ENCODE assay signal across 9 mouse cellular contexts in the genomic region with DNA sequence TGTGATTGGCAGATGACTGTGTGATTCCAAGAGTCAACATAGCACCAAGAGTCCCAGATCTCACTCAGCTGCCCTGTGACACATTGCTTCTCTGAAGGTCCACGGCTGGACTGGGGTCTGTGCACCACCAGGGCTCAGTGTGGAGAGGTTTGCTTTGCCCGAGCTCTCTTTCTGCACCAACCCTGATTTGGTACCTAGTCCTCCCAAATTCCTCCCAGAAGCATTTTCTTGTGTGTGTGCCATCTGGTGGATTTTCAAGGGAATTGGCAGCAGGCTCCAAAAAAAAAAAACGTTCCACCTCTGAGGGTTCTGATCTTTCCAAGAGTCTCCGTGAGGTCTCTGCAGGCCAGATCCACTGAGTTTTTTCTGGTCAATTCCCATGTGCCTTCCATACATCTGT.
A peak's percentile ranks its signal among the peaks of the same experiment; 100 is the strongest.
DNase-seq lines count a peak whose midpoint lies in the region; ATAC-seq lines count a peak whose summit lies in the region.
"Had no signal": no experiment of that assay in that cellular context is flagged by ENCODE, and none has a peak within 500 bp of the region (broad histone marks: within the 10 kb centered on the region; RNA-seq: fewer than 3 reads in every experiment).

No protein-coding gene starts in this region.

- 0 out of 2 replicates have a peak, but pooled peaks cover 5% of the 10 kb centered on the region for H3K9me3 ChIP-seq in liver, embryonic 15.5 days (replicated peaks)
- no peaks in the 10 kb centered on the region for H3K9me3 ChIP-seq in liver, embryonic 11.5 days (ENCODE audit: control insufficient read depth, low read length)

- H3K27me3 ChIP-seq in liver, embryonic 15.5 days = no peaks in the 10 kb centered on the region
- H3K27me3 ChIP-seq in liver, embryonic 11.5 days (replicated peaks; ENCODE audit: control insufficient read depth, insufficient read depth, low read length) = no peaks in the 10 kb centered on the region
- H3K27me3 ChIP-seq: megakaryocyte, embryonic 14.5 days had no signal

- no peaks in the 10 kb centered on the region for H3K36me3 ChIP-seq in liver, embryonic 15.5 days (replicated peaks)
- no peaks in the 10 kb centered on the region for H3K36me3 ChIP-seq in liver, embryonic 11.5 days (ENCODE audit: control insufficient read depth, insufficient read depth, low read length)

- no peak for ATAC-seq in liver, embryonic 15.5 days (ENCODE audit: insufficient read depth)
- ATAC-seq in liver, embryonic 11.5 days (replicated peaks; ENCODE audit: low FRiP score) = no peak
- 0 out of 2 replicates have a peak, but pooled peaks have one; percentile 14 for ATAC-seq in common myeloid progenitor, adult 5-6 weeks (replicated peaks; ENCODE audit: low read depth, poor library complexity, severe bottlenecking)

- no peaks in the 10 kb centered on the region for H3K4me1 ChIP-seq in liver, embryonic 15.5 days (replicated peaks)
- no peaks in the 10 kb centered on the region for H3K4me1 ChIP-seq in liver, embryonic 11.5 days (replicated peaks; ENCODE audit: control insufficient read depth, insufficient read depth, low read length)
- H3K4me1 ChIP-seq: megakaryocyte, embryonic 14.5 days had no signal

- H3K9ac ChIP-seq in liver, embryonic 15.5 days = no peak overlapping the region
- H3K9ac ChIP-seq in liver, embryonic 11.5 days (ENCODE audit: low read depth, low read length) = no peak overlapping the region

- H3K4me3 ChIP-seq in liver, embryonic 15.5 days (replicated peaks) = no peak overlapping the region
- H3K4me3 ChIP-seq in liver, embryonic 11.5 days (ENCODE audit: low read depth, low read length) = no peak overlapping the region
- H3K4me3 ChIP-seq: megakaryocyte, embryonic 14.5 days had no signal

- H3K27ac ChIP-seq in liver, embryonic 15.5 days (replicated peaks) = no peak overlapping the region
- no peak overlapping the region for H3K27ac ChIP-seq in liver, embryonic 11.5 days (ENCODE audit: low read depth, low read length)

- H3K4me2 ChIP-seq in liver, embryonic 15.5 days = peak overlapping the region; percentile 13; the same call in 1 of the 2 replicates
- no peak overlapping the region for H3K4me2 ChIP-seq in liver, embryonic 11.5 days

- DNase-seq in gastrocnemius, adult 18-20 months (ENCODE audit: low spot score) = peak; percentile 4
- DNase-seq in gastrocnemius, postnatal 25 days = no peak
- no peak for DNase-seq in liver, embryonic 11.5 days (ENCODE audit: low spot score)
- DNase-seq in retina, postnatal 1 day = peak; percentile 46
- DNase-seq in natural killer cell, adult 2 months (ENCODE audit: low spot score in 2 of 2) = no peak
- DNase-seq in gastrocnemius, adult 8-10 months (ENCODE audit: low spot score in 2 of 2) = no peak

- WGBS in liver, embryonic 15.5 days (ENCODE audit: insufficient replicate concordance) = 31% methylated on average over 4 of the region's 4 CpGs
- WGBS in liver, embryonic 11.5 days = 41% methylated on average over 4 of the region's 4 CpGs

Comparison
In these comparisons a context has a peak if more than half of its experiments do, and no peak if none do; other contexts are left out.
1. DNase-seq: peak in gastrocnemius, adult 18-20 months (single experiment) and retina, postnatal 1 day (single experiment); none in gastrocnemius, postnatal 25 days (single experiment), liver, embryonic 11.5 days (single experiment), natural killer cell, adult 2 months (0 of 2) and gastrocnemius, adult 8-10 months (0 of 2).